Mouse (Mus musculus) ES-Bruce4 (cell line): Measurements from ENCODE around the gene Psmb2.

Experiments
- CTCF ChIP-seq: IDR thresholded peaks from one replicate; pipeline ENCODE4 v1.8.1; 2011; ENCODE audit warnings: low read depth, low read length
- EP300 ChIP-seq: IDR thresholded peaks from 2 replicates; pipeline ENCODE4 v1.6.1; 2011; ENCODE audit warnings: low read depth, low read length; ENCODE audit not compliant: insufficient read depth
- POLR2A ChIP-seq: IDR thresholded peaks from one replicate; pipeline ENCODE4 v1.8.1; 2011; ENCODE audit warnings: low read length; ENCODE audit not compliant: insufficient read depth

GRCm38 (mm10) chr4:126653148-126653547 lies 24.3 kb upstream of the Psmb2 start:
- TF ChIP-seq CTCF = no peak
- TF ChIP-seq EP300 = no peak
- no peak for TF ChIP-seq POLR2A
